Mouse (Mus musculus) left cerebral cortex, adult 2 months (tissue): ENCODE results near the gene Aplnr. TPM values are rescaled to one million over a fixed set of nuclear protein-coding genes. Genes with fewer than 3 reads are reported as not detected.

Experiments
- DNase-seq, 2 experiments: peaks; one replicate each; pipeline ENCODE4 v3.0.0; 2021 to 2022; ENCODE audit warnings: low spot score in 2 of 2, mixed read lengths in 1 of 2; ENCODE audit errors: extremely low spot score in 1 of 2
- H3K27ac ChIP-seq: fragments of 200-600 bp; 2 replicates; pipeline ENCODE4 v1.8.1; 2022
- H3K4me3 ChIP-seq: fragments of 200-600 bp; 2 replicates; pipeline ENCODE4 v1.8.1; 2022
- CTCF ChIP-seq: fragments of 200-600 bp; IDR thresholded peaks from 2 replicates; pipeline ENCODE4 v1.8.1; 2022; ENCODE audit warnings: antibody characterized with exemption, mild to moderate bottlenecking, moderate library complexity
- intact Hi-C: fragments of 180-260 bp; cut with DNase I; formaldehyde crosslinking; loops from one replicate; pipeline ENCODE4 v1.15.1; 2025
- long read RNA-seq, 2 experiments: library from polyadenylated mRNA; stranded (forward); transcript quantifications; one replicate each; pipeline ENCODE4 v2.0.0; 2021; ENCODE audit warnings: borderline mapping rate in 2 of 2
- total RNA-seq, 2 experiments: library from RNA; stranded (reverse); gene quantifications; 2 replicates each; pipeline ENCODE4 v1.2.3; 2021

The Aplnr gene
- total RNA-seq, result under 1 TPM; 0.30 to 0.38 TPM
- long read RNA-seq, experiment 1, partial matches to known transcripts, result 0 of 1 reads
- long read RNA-seq, experiment 1, other reads (novel, unspliced or antisense), result 0 of 1 reads
- long read RNA-seq, experiment 2, result 0 reads

GRCm38 (mm10) chr2:85136089-85136488, at the start of gene Aplnr:
Gene Aplnr (plus strand): TSS chr2:85136225.
- intact Hi-C loops, result no loop called here
- Histone ChIP-seq H3K27ac (no peak within 1 kb of the TSS), H3K4me3 (no peak within 1 kb of the TSS)
- no peak for TF ChIP-seq CTCF
- DNase-seq, result no peak

DNA sequence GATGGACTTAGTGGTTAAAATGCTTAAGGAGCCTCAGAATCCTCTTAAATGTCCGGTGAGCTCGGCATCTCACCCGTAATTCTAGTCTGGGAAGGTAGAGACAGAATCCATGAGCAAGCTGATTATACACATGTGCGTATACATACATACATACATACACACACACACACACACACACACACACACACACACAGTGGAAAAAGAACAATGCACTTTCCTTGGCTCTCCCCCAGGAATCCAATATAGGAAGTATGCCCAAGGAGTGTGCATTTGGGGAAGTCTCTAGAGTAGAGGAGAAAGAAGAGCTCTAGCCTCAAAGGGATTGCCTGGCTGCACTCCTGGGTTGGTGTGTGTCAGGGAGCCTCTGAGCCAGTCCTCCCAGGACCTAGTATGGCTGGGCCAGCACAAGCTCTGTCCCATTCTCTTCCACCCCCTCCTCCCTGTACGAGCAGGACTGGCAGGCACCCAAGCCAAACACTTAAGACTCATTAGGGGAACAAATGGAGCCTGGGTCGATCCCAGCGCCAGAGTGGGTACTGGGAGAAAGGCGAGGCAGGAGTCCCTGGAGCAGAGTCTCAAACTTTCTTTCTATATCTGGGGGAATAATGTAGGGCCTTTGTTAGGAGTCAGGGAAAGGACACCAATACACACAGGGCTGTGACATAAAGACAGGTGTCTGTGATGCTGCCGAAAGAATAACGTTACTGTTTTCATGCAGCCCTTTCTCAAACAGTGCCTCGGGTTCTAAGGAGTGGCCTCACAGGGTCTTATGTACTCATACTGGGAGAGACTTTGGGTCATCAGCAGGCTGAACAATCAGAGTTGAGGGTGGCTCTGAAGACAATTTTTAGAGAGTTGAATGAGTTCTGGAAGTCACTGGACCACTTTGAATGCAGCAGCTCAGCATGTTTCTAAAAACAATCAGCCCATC, 47.0 kb upstream of the Aplnr start:
- intact Hi-C loops, result no loop called here
- no peak overlapping the region for H3K27ac ChIP-seq
- H3K4me3 ChIP-seq, result no peak overlapping the region
- DNase-seq, result no peak
- no peak for TF ChIP-seq CTCF

GRCm38 (mm10) chr2:85091325-85091724, 44.7 kb upstream of the Aplnr start:
- no peak overlapping the region for H3K4me3 ChIP-seq
- peak overlapping the region; percentile 11; the same call in 1 of the 2 replicates for H3K27ac ChIP-seq
- intact Hi-C loops, result no loop called here
- no peak for DNase-seq
- TF ChIP-seq CTCF, result no peak

- intact Hi-C loops, result no loop called here
- TF ChIP-seq CTCF, result no peak
- H3K4me3 ChIP-seq, result no peak overlapping the region
- DNase-seq, result peak; percentile 4 to 5
- no peak overlapping the region for H3K27ac ChIP-seq
These were observed 42.6 kb upstream of the Aplnr start for GRCm38 (mm10) chr2:85093376-85093775.

DNA sequence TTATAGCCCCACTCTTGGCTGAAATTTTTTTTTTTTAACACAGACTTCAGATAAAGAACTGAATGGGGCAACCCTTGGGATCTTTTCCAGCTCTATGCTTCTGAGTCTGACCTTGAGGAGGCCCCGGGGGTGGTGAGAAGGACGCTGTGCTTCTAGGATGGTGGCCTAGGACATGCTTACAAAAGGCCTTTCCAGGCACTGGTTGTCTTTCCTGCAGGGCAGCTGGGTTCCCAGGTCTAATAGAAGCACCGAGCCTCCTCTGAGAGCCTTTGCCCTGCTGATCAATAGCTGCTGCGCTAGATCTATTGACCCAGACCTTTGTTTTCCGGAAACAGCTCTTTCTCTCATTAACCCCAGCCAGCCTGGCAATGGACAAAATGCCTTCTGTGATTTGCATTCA, 40.1 kb upstream of the Aplnr start:
- Histone ChIP-seq H3K4me3 (no peak overlapping the region), H3K27ac (no peak overlapping the region)
- intact Hi-C loops, result no loop called here
- TF ChIP-seq CTCF, result no peak
- peak in 1 of 2 experiments; percentile 2 for DNase-seq

DNA sequence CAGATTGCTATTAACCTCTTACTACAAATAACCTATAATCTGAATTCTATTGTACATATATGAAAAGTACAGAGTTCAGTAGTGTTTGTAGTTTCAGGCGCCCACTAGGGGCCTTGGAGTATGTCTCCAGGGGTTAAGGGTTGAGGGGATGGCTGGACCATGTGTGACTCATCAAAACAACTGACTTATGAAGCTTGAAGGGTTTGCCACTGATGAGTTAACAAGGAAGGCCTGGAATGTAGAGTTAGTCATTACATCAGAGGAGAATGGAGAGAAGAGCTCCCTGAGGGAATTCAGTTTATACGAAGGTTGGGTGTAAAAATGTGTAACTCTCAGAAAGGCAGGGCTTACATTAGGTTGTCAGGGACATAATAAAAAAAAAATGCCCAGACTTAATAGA, 38.0 kb upstream of the Aplnr start:
- peak in 1 of 2 experiments; percentile 2 for DNase-seq
- TF ChIP-seq CTCF, result no peak
- intact Hi-C loops, result no loop called here
- H3K4me3 ChIP-seq, result no peak overlapping the region
- no peak overlapping the region for H3K27ac ChIP-seq

DNA sequence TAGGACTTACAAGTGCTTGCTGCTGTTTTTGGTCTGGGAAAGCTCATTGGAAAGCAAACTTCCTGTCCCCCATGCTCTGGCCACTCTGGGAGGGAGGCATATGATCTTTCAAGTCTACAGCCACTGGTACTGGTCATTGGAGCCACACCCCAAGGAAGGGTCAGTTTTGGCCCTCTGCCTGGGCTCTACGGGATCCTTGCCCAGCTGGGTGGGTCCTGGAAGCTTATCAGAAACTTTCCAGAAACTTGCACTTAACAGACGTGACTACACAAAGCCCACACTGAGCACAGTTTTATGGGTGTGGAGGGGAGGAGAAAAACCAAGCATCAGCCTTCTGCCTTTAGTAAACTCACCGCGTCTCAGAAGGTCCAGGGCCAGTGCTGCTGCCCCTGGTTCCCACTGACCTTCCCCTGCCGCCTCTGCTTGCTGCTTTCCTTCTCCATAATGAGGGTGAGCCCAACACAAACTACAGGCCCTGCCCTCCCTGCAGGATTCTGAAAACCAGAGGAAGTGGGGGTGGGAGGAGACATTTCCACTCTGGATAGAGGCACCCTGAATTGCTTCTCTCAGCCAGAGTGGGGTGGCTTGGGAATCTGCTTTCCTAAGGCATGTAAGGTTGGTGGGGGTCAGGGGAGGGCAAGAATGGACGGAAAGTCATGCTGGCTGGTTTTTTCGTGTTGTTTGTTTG, 37.1 kb upstream of the Aplnr start:
- intact Hi-C loops, result no loop called here
- TF ChIP-seq CTCF, result no peak
- Histone ChIP-seq H3K4me3 (no peak overlapping the region), H3K27ac (peak overlapping the region; percentile 36; the same call in 1 of the 2 replicates)
- peak in 1 of 2 experiments; percentile 6 for DNase-seq

DNA sequence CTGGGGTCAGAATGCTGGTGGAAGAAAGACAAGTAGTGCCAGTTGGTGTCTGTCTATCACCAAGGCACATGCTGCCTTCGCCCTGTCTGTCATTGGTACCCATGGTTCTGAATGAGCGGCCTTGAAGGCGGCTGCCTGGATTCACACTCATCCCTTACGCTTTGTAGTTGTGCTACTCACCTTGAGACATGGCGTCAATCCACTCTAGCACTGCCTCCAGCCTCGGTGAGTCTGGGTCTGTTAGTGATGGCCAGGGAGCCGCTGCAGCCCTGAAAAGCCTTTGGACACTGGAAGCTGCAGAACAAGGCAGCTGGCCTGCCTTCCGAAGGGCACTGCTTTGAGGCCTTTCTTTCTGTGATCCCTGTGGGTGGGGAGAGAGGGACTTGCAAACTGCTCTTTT, 32.8 kb upstream of the Aplnr start:
- DNase-seq, result peak in 1 of 2 experiments; percentile 3
- no peak for TF ChIP-seq CTCF
- no peak overlapping the region for H3K27ac ChIP-seq
- intact Hi-C loops, result no loop called here
- no peak overlapping the region for H3K4me3 ChIP-seq

- no peak overlapping the region for H3K27ac ChIP-seq
- intact Hi-C loops, result no loop called here
- TF ChIP-seq CTCF, result no peak
- DNase-seq, result peak in 1 of 2 experiments; percentile 5
- no peak overlapping the region for H3K4me3 ChIP-seq
These were observed 30.5 kb upstream of the Aplnr start for GRCm38 (mm10) chr2:85105426-85106013.

DNA sequence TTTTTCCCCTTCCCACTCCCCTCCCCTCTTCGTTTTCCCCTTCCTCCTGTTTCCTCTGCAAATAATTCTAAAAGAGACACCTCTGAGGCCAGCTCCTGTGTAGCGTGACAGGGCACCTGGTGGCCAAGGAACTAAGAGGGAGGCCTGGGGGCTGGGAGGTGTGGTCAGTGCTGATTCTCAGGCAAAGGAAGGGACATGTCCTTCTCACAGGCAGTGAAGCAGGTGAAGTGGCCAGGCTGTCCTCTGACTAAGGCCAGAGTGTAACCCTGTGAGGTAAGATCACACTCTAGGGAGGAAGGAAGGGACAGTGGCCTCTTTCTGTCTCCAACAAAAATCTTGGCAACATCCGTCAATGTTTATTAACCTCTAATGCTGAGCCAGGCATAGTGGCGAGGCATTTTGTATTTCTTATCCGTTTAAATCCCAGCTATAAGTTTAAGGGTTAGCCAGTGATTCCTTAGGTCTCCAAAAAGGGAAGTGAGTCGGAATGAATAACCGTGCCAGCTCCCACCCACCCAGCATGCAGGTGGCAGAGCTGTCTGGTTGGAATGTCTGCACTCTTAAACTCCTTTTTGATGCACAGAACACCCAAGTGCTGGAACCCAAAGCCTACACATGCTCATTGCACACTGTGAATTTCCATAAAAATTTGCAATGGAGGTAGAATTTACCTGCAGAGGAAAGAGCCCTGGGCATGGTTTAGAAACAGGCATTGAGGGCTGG, 29.8 kb upstream of the Aplnr start:
- DNase-seq, result peak in 1 of 2 experiments; percentile 6
- no peak overlapping the region for H3K27ac ChIP-seq
- intact Hi-C loops, result no loop called here
- TF ChIP-seq CTCF, result no peak
- H3K4me3 ChIP-seq, result no peak overlapping the region

DNA sequence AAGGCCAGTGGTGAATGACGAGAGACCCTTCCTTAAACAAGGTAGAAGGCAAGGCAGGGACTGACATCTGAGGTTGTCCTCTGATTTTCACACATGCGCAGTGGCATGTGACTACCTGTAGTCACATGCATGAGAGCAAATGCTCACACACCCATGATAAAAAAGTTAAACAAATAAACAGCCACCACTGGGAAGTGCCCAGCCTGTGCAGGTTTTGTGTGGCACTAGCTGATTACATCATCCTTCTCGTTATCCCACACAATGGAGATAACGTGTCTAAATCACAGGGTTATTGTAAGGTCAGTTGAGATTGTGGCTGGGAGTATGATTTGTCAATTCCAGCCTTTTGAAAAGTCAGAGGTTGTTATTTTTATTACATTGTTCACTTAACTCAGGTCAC, 29.1 kb upstream of the Aplnr start:
- TF ChIP-seq CTCF, result no peak
- no peak for DNase-seq
- no peak overlapping the region for H3K4me3 ChIP-seq
- H3K27ac ChIP-seq, result no peak overlapping the region
- intact Hi-C loops, result no loop called here
